Mouse (Mus musculus): ENCODE data around the gene Ell. TPM values are rescaled to one million over a fixed set of nuclear protein-coding genes. Genes with fewer than 3 reads are reported as not detected.

Gene Ell
- total RNA-seq, 2 experiments from 2014 or later = 12.5 to 21.8 TPM

DNA sequence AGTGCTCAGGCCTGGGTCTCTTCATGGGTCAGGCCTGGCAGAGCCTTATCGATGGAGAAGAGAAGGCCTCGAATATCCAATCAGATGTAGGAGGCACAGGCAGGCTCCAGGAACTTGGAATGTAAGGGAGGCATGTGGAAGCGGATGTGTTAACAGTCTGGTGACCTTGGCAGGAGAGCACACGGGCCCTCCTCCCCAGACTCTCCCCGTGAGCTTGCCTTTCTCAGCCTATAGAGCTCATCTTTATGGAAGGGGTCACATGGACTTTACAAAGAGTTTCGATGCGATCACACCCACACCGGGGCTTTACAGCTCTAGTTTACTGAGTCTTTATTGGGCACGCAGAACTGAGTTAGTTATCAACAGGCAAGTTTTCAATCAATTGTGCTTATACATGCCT lies 99.5 kb downstream of the Ell start:
- DNase-seq (ENCODE audit: low spot score) = no peak

Other genes with a start within 250 kb of the Ell start
- gene Ddx49, start 237.0 kb upstream of the Ell start, total RNA-seq (2021) = 10 to 100 TPM; 27.4 to 28.6 TPM
- gene Cope, start 236.9 kb upstream of the Ell start, total RNA-seq (2021) = 100 to 1,000 TPM; 133 to 135 TPM
- 10 to 100 TPM; 13.4 to 15.9 TPM for gene Cers1, start 223.7 kb upstream of the Ell start, total RNA-seq (2021)
- 1 to 10 TPM; 1.9 to 2.1 TPM for gene Gdf1, start 209.6 kb upstream of the Ell start, total RNA-seq (2021)
- gene Upf1, start 186.2 kb upstream of the Ell start, total RNA-seq (2021) = 10 to 100 TPM; 29.8 to 31.1 TPM
- 10 to 100 TPM in 1 of 2 experiments, 1 to 10 TPM in 1; 6.9 to 14.9 TPM for gene Comp, start 165.9 kb upstream of the Ell start, total RNA-seq (2021)
- gene Crtc1, start 99.9 kb upstream of the Ell start, total RNA-seq (2021) = 1 to 10 TPM; 7.7 to 8.4 TPM
- 1 to 10 TPM; 7.7 to 8.3 TPM for gene Klhl26, start 62.5 kb upstream of the Ell start, total RNA-seq (2021)
- not detected for gene Tmem59l, start 52.1 kb upstream of the Ell start, total RNA-seq (2021)
- 1 to 10 TPM; 2.8 to 2.9 TPM for gene Crlf1, start 46.3 kb upstream of the Ell start, total RNA-seq (2021)
- gene Rex1bd, start 32.7 kb upstream of the Ell start, total RNA-seq (2021) = 100 to 1,000 TPM; 170 TPM
- 100 to 1,000 TPM; 841 to 913 TPM for gene Uba52, start 28.7 kb upstream of the Ell start, total RNA-seq (2021)
- 100 to 1,000 TPM; 103 to 105 TPM for gene Fkbp8, start 11.7 kb upstream of the Ell start, total RNA-seq (2021)
- 10 to 100 TPM; 76.3 to 80.6 TPM for gene Kxd1, start 11.5 kb upstream of the Ell start, total RNA-seq (2021)
- gene Isyna1, start 54.9 kb downstream of the Ell start, total RNA-seq (2021) = 1 to 10 TPM; 2.6 to 3.2 TPM
- 10 to 100 TPM; 11.6 to 19.4 TPM for gene Ssbp4, start 69.4 kb downstream of the Ell start, total RNA-seq (2021)
- gene Lrrc25, start 76.7 kb downstream of the Ell start, total RNA-seq (2021) = under 1 TPM; 0.23 to 0.64 TPM
- under 1 TPM; 0.16 to 0.21 TPM for gene Gdf15, start 93.0 kb downstream of the Ell start, total RNA-seq (2021)
- 10 to 100 TPM; 11.9 to 13.7 TPM for gene Pgpep1, start 120.9 kb downstream of the Ell start, total RNA-seq (2021)
- gene Lsm4, start 133.8 kb downstream of the Ell start, total RNA-seq (2021) = 10 to 100 TPM; 65.4 to 70.3 TPM
- 10 to 100 TPM; 41.6 to 68.4 TPM for gene Jund, start 159.5 kb downstream of the Ell start, total RNA-seq (2021)
- not detected for gene Iqcn, start 164.0 kb downstream of the Ell start, total RNA-seq (2021)
- gene Gm3336, start 179.1 kb downstream of the Ell start, total RNA-seq (2021) = not detected
- gene Pde4c, start 184.3 kb downstream of the Ell start, total RNA-seq (2021) = 1 to 10 TPM; 1.3 to 1.6 TPM
- 10 to 100 TPM; 32.5 to 36.5 TPM for gene Rab3a, start 215.2 kb downstream of the Ell start, total RNA-seq (2021)
- 10 to 100 TPM; 19.9 to 20.9 TPM for gene Mpv17l2, start 221.5 kb downstream of the Ell start, total RNA-seq (2021)
- gene Pik3r2, start 237.3 kb downstream of the Ell start, total RNA-seq (2021) = 10 to 100 TPM; 13.3 to 15.1 TPM

Data from gastrocnemius, adult 18-20 months (tissue).